Mouse (Mus musculus): ENCODE measurements around the gene Cacng7. TPM values are rescaled to one million over a fixed set of nuclear protein-coding genes. Genes with fewer than 3 reads are reported as not detected.

Gene Cacng7
- polyA plus RNA-seq, 1 experiment from 2014 or later: 2.6 TPM

- WGBS: 92% methylated on average over 8 of the region's 8 CpGs
- ATAC-seq: peak; percentile 30; the same call in 1 of the 2 replicates
Measured at GRCm38 (mm10) chr7:3313571-3313970, 19.2 kb upstream of the Cacng7 start.

GRCm38 (mm10) chr7:3314121-3314520, 18.6 kb upstream of the Cacng7 start:
- Histone ChIP-seq H3K4me3 (ENCODE audit: low read length) (no peak overlapping the region), H3K27ac (ENCODE audit: low read depth, low read length) (no peak overlapping the region), H3K4me1 (ENCODE audit: control insufficient read depth, insufficient read depth, low read depth, low read length) (no peaks in the 10 kb centered on the region), H3K4me2 (ENCODE audit: low read length) (no peak overlapping the region), H3K9ac (ENCODE audit: low read depth, low read length) (no peak overlapping the region), H3K9me3 (ENCODE audit: control insufficient read depth, low read length) (no peaks in the 10 kb centered on the region), H3K27me3 (replicated peaks; ENCODE audit: control insufficient read depth, insufficient read depth, low read length) (no peaks in the 10 kb centered on the region), H3K36me3 (ENCODE audit: control insufficient read depth, insufficient read depth, low read length) (no peaks in the 10 kb centered on the region)
- peak; percentile 71 for ATAC-seq
- 67% methylated on average over 5 of the region's 5 CpGs for WGBS

More at GRCm38 (mm10) chr7:3313571-3313970, 19.2 kb upstream of the Cacng7 start:
- Histone ChIP-seq H3K27ac (ENCODE audit: low read depth, low read length) (no peak overlapping the region), H3K9ac (ENCODE audit: low read depth, low read length) (no peak overlapping the region), H3K4me2 (ENCODE audit: low read length) (no peak overlapping the region), H3K36me3 (ENCODE audit: control insufficient read depth, insufficient read depth, low read length) (no peaks in the 10 kb centered on the region), H3K4me1 (ENCODE audit: control insufficient read depth, insufficient read depth, low read depth, low read length) (no peaks in the 10 kb centered on the region), H3K4me3 (ENCODE audit: low read length) (no peak overlapping the region), H3K9me3 (ENCODE audit: control insufficient read depth, low read length) (no peaks in the 10 kb centered on the region), H3K27me3 (replicated peaks; ENCODE audit: control insufficient read depth, insufficient read depth, low read length) (no peaks in the 10 kb centered on the region)

GRCm38 (mm10) chr7:3317704-3318103, 15.1 kb upstream of the Cacng7 start:
- Histone ChIP-seq H3K4me1 (ENCODE audit: control insufficient read depth, insufficient read depth, low read depth, low read length) (no peaks in the 10 kb centered on the region), H3K9ac (ENCODE audit: low read depth, low read length) (no peak overlapping the region), H3K4me3 (ENCODE audit: low read length) (no peak overlapping the region), H3K27ac (ENCODE audit: low read depth, low read length) (no peak overlapping the region), H3K9me3 (ENCODE audit: control insufficient read depth, low read length) (no peaks in the 10 kb centered on the region), H3K4me2 (ENCODE audit: low read length) (no peak overlapping the region), H3K27me3 (replicated peaks; ENCODE audit: control insufficient read depth, insufficient read depth, low read length) (no peaks in the 10 kb centered on the region), H3K36me3 (ENCODE audit: control insufficient read depth, insufficient read depth, low read length) (peaks cover under 1% of the 10 kb centered on the region; the same call in 1 of the 2 replicates)
- ATAC-seq: no peak
- WGBS: 41% methylated on average over 4 of the region's 4 CpGs

- 80% methylated on average over 3 of the region's 3 CpGs for WGBS
- Histone ChIP-seq H3K4me2 (ENCODE audit: low read length) (no peak overlapping the region), H3K9me3 (ENCODE audit: control insufficient read depth, low read length) (no peaks in the 10 kb centered on the region), H3K27me3 (replicated peaks; ENCODE audit: control insufficient read depth, insufficient read depth, low read length) (no peaks in the 10 kb centered on the region), H3K4me1 (ENCODE audit: control insufficient read depth, insufficient read depth, low read depth, low read length) (no peaks in the 10 kb centered on the region), H3K27ac (ENCODE audit: low read depth, low read length) (no peak overlapping the region), H3K36me3 (ENCODE audit: control insufficient read depth, insufficient read depth, low read length) (peaks cover 10% of the 10 kb centered on the region), H3K4me3 (ENCODE audit: low read length) (no peak overlapping the region), H3K9ac (ENCODE audit: low read depth, low read length) (no peak overlapping the region)
- ATAC-seq: no peak
Measured at GRCm38 (mm10) chr7:3320856-3321255, 11.9 kb upstream of the Cacng7 start.

GRCm38 (mm10) chr7:3323826-3324225, 8.9 kb upstream of the Cacng7 start:
- 89% methylated on average over 1 of the region's 1 CpGs for WGBS
- Histone ChIP-seq H3K9me3 (ENCODE audit: control insufficient read depth, low read length) (no peaks in the 10 kb centered on the region), H3K9ac (ENCODE audit: low read depth, low read length) (no peak overlapping the region), H3K4me1 (ENCODE audit: control insufficient read depth, insufficient read depth, low read depth, low read length) (no peaks in the 10 kb centered on the region), H3K27ac (ENCODE audit: low read depth, low read length) (no peak overlapping the region), H3K4me2 (ENCODE audit: low read length) (no peak overlapping the region), H3K27me3 (replicated peaks; ENCODE audit: control insufficient read depth, insufficient read depth, low read length) (no peaks in the 10 kb centered on the region), H3K36me3 (ENCODE audit: control insufficient read depth, insufficient read depth, low read length) (peaks cover 10% of the 10 kb centered on the region), H3K4me3 (ENCODE audit: low read length) (no peak overlapping the region)
- no peak for ATAC-seq

- no peaks in the 10 kb centered on the region for H3K9me3 ChIP-seq (ENCODE audit: control insufficient read depth, low read length)
- H3K4me1 ChIP-seq (ENCODE audit: control insufficient read depth, insufficient read depth, low read depth, low read length): peaks cover 6% of the 10 kb centered on the region; the same call in 1 of the 2 replicates
- WGBS: 69% methylated on average over 4 of the region's 4 CpGs
- peaks cover 7% of the 10 kb centered on the region for H3K36me3 ChIP-seq (ENCODE audit: control insufficient read depth, insufficient read depth, low read length)
- H3K27me3 ChIP-seq (replicated peaks; ENCODE audit: control insufficient read depth, insufficient read depth, low read length): peaks cover 3% of the 10 kb centered on the region; the same call in 1 of the 2 replicates
- H3K27ac ChIP-seq (ENCODE audit: low read depth, low read length): no peak overlapping the region
- ATAC-seq: no peak
- no peak overlapping the region for H3K9ac ChIP-seq (ENCODE audit: low read depth, low read length)
- no peak overlapping the region for H3K4me3 ChIP-seq (ENCODE audit: low read length)
- no peak overlapping the region for H3K4me2 ChIP-seq (ENCODE audit: low read length)
Measured at GRCm38 (mm10) chr7:3327961-3328360, 4.8 kb upstream of the Cacng7 start.

GRCm38 (mm10) chr7:3329776-3330546, 2.8 kb upstream of the Cacng7 start:
- Histone ChIP-seq H3K36me3 (ENCODE audit: control insufficient read depth, insufficient read depth, low read length) (no peaks in the 10 kb centered on the region), H3K9me3 (ENCODE audit: control insufficient read depth, low read length) (no peaks in the 10 kb centered on the region), H3K4me3 (ENCODE audit: low read length) (peak overlapping the region; percentile 13), H3K27me3 (replicated peaks; ENCODE audit: control insufficient read depth, insufficient read depth, low read length) (peaks cover 3% of the 10 kb centered on the region; the same call in 1 of the 2 replicates), H3K9ac (ENCODE audit: low read depth, low read length) (no peak overlapping the region; the same call in 1 of the 2 replicates), H3K27ac (ENCODE audit: low read depth, low read length) (no peak overlapping the region), H3K4me1 (ENCODE audit: control insufficient read depth, insufficient read depth, low read depth, low read length) (peaks cover 12% of the 10 kb centered on the region), H3K4me2 (ENCODE audit: low read length) (peak overlapping the region; percentile 44)
- no peak; the same call in 1 of the 2 replicates for ATAC-seq
- whole genome bisulfite sequencing: 20% methylated on average over 31 of the region's 31 CpGs

GRCm38 (mm10) chr7:3331171-3331570, 1.6 kb upstream of the Cacng7 start:
- peak; percentile 12 for ATAC-seq
- peaks cover 12% of the 10 kb centered on the region for H3K4me1 ChIP-seq (ENCODE audit: control insufficient read depth, insufficient read depth, low read depth, low read length)
- 50% methylated on average over 6 of the region's 6 CpGs for WGBS
- H3K36me3 ChIP-seq (ENCODE audit: control insufficient read depth, insufficient read depth, low read length): no peaks in the 10 kb centered on the region
- peak overlapping the region; percentile 71 for H3K4me3 ChIP-seq (ENCODE audit: low read length)
- H3K27ac ChIP-seq (ENCODE audit: low read depth, low read length): no peak overlapping the region; the same call in 1 of the 2 replicates
- H3K4me2 ChIP-seq (ENCODE audit: low read length): peak overlapping the region; percentile 77
- no peak overlapping the region for H3K9ac ChIP-seq (ENCODE audit: low read depth, low read length)
- H3K9me3 ChIP-seq (ENCODE audit: control insufficient read depth, low read length): no peaks in the 10 kb centered on the region
- H3K27me3 ChIP-seq (replicated peaks; ENCODE audit: control insufficient read depth, insufficient read depth, low read length): peaks cover 3% of the 10 kb centered on the region; the same call in 1 of the 2 replicates

GRCm38 (mm10) chr7:3331581-3332223, 1.1 kb upstream of the Cacng7 start:
- H3K27me3 ChIP-seq (replicated peaks; ENCODE audit: control insufficient read depth, insufficient read depth, low read length): peaks cover 3% of the 10 kb centered on the region; the same call in 1 of the 2 replicates
- H3K4me3 ChIP-seq (ENCODE audit: low read length): peak overlapping the region; percentile 71
- ATAC-seq: peak; percentile 91
- H3K36me3 ChIP-seq (ENCODE audit: control insufficient read depth, insufficient read depth, low read length): no peaks in the 10 kb centered on the region
- H3K4me1 ChIP-seq (ENCODE audit: control insufficient read depth, insufficient read depth, low read depth, low read length): peaks cover 12% of the 10 kb centered on the region
- H3K4me2 ChIP-seq (ENCODE audit: low read length): peak overlapping the region; percentile 77
- WGBS: under 1% methylated on average over 20 of the region's 27 CpGs
- H3K9me3 ChIP-seq (ENCODE audit: control insufficient read depth, low read length): no peaks in the 10 kb centered on the region
- peak overlapping the region; percentile 88 for H3K27ac ChIP-seq (ENCODE audit: low read depth, low read length)
- peak overlapping the region; percentile 78 for H3K9ac ChIP-seq (ENCODE audit: low read depth, low read length)
